Mouse (Mus musculus): ENCODE measurements at regions not wholly inside any gene's neighbourhood (a gene's known extent, or its start where the extent isn't known, plus 50 kb on each side); places are given as distances from the start of the nearest gene placed in this dataset.

GRCm38 (mm10) chr9:116361092-116361491, 185.9 kb upstream of the Tgfbr2 start:
- Histone ChIP-seq H3K27me3 (replicated peaks) (no peaks in the 10 kb centered on the region), H3K4me3 (replicated peaks in 1 of 3; ENCODE audit: low read depth in 2 of 3, low read length in 2 of 3, poor library complexity in 1 of 3) (no peak overlapping the region), H3K9ac (ENCODE audit: insufficient read depth, low read depth) (no peak overlapping the region), H3K9me3 (replicated peaks; ENCODE audit: low read length) (peaks cover 11% of the 10 kb centered on the region), H3K4me1 (ENCODE audit: control insufficient read depth in 1 of 2, insufficient read depth in 2 of 2) (peaks cover 8 to 23% of the 10 kb centered on the region in 2 experiments), H3K79me2 (replicated peaks; ENCODE audit: control insufficient read depth, extremely low read depth, insufficient read depth, poor library complexity, severe bottlenecking) (no peaks in the 10 kb centered on the region), H3K36me3 (replicated peaks in 1 of 2; ENCODE audit: control insufficient read depth in 1 of 2, insufficient read depth in 1 of 2, low read length in 1 of 2) (no peaks in the 10 kb centered on the region), H3K27ac (ENCODE audit: insufficient read depth, low read depth) (no peak overlapping the region), H3K4me2 (ENCODE audit: insufficient read depth, low read depth, poor library complexity, severe bottlenecking) (no peak overlapping the region)
- DNase-seq (ENCODE audit: extremely low read depth): no peak
- in situ Hi-C loops (cut with MboI; ENCODE audit: low pct_ligation_motif_present, low pct_unique_long_range_greater_than_20kb, low sequenced_read_pairs): no loop called here
- dilution Hi-C loops (cut with MboI; ENCODE audit: extremely low pct_ligation_motif_present, extremely low pct_unique_long_range_greater_than_20kb, low sequenced_read_pairs): no loop called here
- no peak for TF ChIP-seq E2F4 (IDR thresholded peaks at IDR 0.05; ENCODE audit: insufficient replicate concordance, low read depth, low read length)
- no peak for TF ChIP-seq POLR2A (IDR thresholded peaks at IDR 0.05; ENCODE audit: low read depth, low read length)
- TF ChIP-seq JUN (IDR thresholded peaks at IDR 0.05; ENCODE audit: insufficient read depth, low read depth, low read length): no peak
- TF ChIP-seq SIN3A (IDR thresholded peaks at IDR 0.05; ENCODE audit: low read length): no peak
- no peak for TF ChIP-seq MYC (IDR thresholded peaks at IDR 0.05; ENCODE audit: low read depth, low read length)

- dilution Hi-C loops (cut with MboI; ENCODE audit: extremely low pct_ligation_motif_present, extremely low pct_unique_long_range_greater_than_20kb, low sequenced_read_pairs): no loop called here
These were observed 179.0 kb upstream of the Tgfbr2 start for GRCm38 (mm10) chr9:116354056-116354732.

GRCm38 (mm10) chr9:116352801-116353494, 177.8 kb upstream of the Tgfbr2 start:
- no peak overlapping the region for H3K27ac ChIP-seq (ENCODE audit: insufficient read depth, low read depth)
- TF ChIP-seq NRF1 (IDR thresholded peaks at IDR 0.05; ENCODE audit: low read depth, low read length) (no peak), ZNF384 (IDR thresholded peaks at IDR 0.05; ENCODE audit: low read depth, low read length) (no peak), JUN (IDR thresholded peaks at IDR 0.05; ENCODE audit: insufficient read depth, low read depth, low read length) (no peak), MEF2A (IDR thresholded peaks at IDR 0.05; ENCODE audit: borderline replicate concordance, low read depth, low read length) (no peak), IRF4 (IDR thresholded peaks at IDR 0.05; ENCODE audit: low read depth, low read length) (no peak), E2F4 (IDR thresholded peaks at IDR 0.05; ENCODE audit: insufficient replicate concordance, low read depth, low read length) (no peak), HCFC1 (IDR thresholded peaks at IDR 0.05; ENCODE audit: low read depth, low read length) (no peak), CHD1 (IDR thresholded peaks at IDR 0.05; ENCODE audit: low read depth, low read length) (no peak), ZC3H11A (IDR thresholded peaks at IDR 0.05; ENCODE audit: low read depth, low read length) (no peak), MAFK (IDR thresholded peaks at IDR 0.05; ENCODE audit: insufficient replicate concordance, low read length) (no peak), KAT2A (IDR thresholded peaks at IDR 0.05; ENCODE audit: insufficient replicate concordance, low read length) (no peak), BHLHE40 (IDR thresholded peaks at IDR 0.05; ENCODE audit: low read depth, low read length) (no peak), ETS1 (conservative IDR thresholded peaks at IDR 0.05; ENCODE audit: low read depth, low read length) (no peak), MYC (IDR thresholded peaks at IDR 0.05; ENCODE audit: low read depth, low read length) (no peak), SMC3 (IDR thresholded peaks at IDR 0.05; ENCODE audit: low read depth, low read length) (no peak), ZKSCAN1 (IDR thresholded peaks at IDR 0.05; ENCODE audit: borderline replicate concordance, low read depth, low read length) (no peak), ZMIZ1 (IDR thresholded peaks at IDR 0.05; ENCODE audit: low read depth, low read length) (no peak), CTCF (conservative IDR thresholded peaks at IDR 0.05 in 1 of 2, IDR thresholded peaks at IDR 0.05 in 1 of 2; ENCODE audit: low read depth in 2 of 2, low read length in 2 of 2) (no peak)
- no peak for DNase-seq (ENCODE audit: extremely low read depth)
- in situ Hi-C loops (cut with MboI; ENCODE audit: low pct_ligation_motif_present, low pct_unique_long_range_greater_than_20kb, low sequenced_read_pairs): no loop called here
- no peaks in the 10 kb centered on the region for H3K36me3 ChIP-seq (replicated peaks in 1 of 2; ENCODE audit: control insufficient read depth in 1 of 2, insufficient read depth in 1 of 2, low read length in 1 of 2)
- H3K9ac ChIP-seq (ENCODE audit: insufficient read depth, low read depth): no peak overlapping the region
- H3K4me3 ChIP-seq (replicated peaks in 1 of 3; ENCODE audit: low read depth in 2 of 3, low read length in 2 of 3, poor library complexity in 1 of 3): no peak overlapping the region
- H3K27me3 ChIP-seq (replicated peaks): no peaks in the 10 kb centered on the region
- dilution Hi-C loops (cut with MboI; ENCODE audit: extremely low pct_ligation_motif_present, extremely low pct_unique_long_range_greater_than_20kb, low sequenced_read_pairs): no loop called here
- no peaks in the 10 kb centered on the region for H3K79me2 ChIP-seq (replicated peaks; ENCODE audit: control insufficient read depth, extremely low read depth, insufficient read depth, poor library complexity, severe bottlenecking)
- H3K4me1 ChIP-seq (ENCODE audit: control insufficient read depth in 1 of 2, insufficient read depth in 2 of 2): no peaks in the 10 kb centered on the region
- H3K4me2 ChIP-seq (ENCODE audit: insufficient read depth, low read depth, poor library complexity, severe bottlenecking): no peak overlapping the region
- H3K9me3 ChIP-seq (replicated peaks; ENCODE audit: low read length): peaks cover 4% of the 10 kb centered on the region

More at GRCm38 (mm10) chr9:116354056-116354732, 179.0 kb upstream of the Tgfbr2 start:
- DNase-seq (ENCODE audit: extremely low read depth): no peak
- TF ChIP-seq BHLHE40 (IDR thresholded peaks at IDR 0.05; ENCODE audit: low read depth, low read length): no peak
- TF ChIP-seq JUND (conservative IDR thresholded peaks at IDR 0.05; ENCODE audit: low read depth, low read length): no peak
- TF ChIP-seq MAFK (IDR thresholded peaks at IDR 0.05; ENCODE audit: insufficient replicate concordance, low read length): no peak
- Histone ChIP-seq H3K27ac (ENCODE audit: insufficient read depth, low read depth) (no peak overlapping the region), H3K4me2 (ENCODE audit: insufficient read depth, low read depth, poor library complexity, severe bottlenecking) (no peak overlapping the region), H3K4me3 (replicated peaks in 1 of 3; ENCODE audit: low read depth in 2 of 3, low read length in 2 of 3, poor library complexity in 1 of 3) (no peak overlapping the region), H3K4me1 (ENCODE audit: control insufficient read depth in 1 of 2, insufficient read depth in 2 of 2) (no peaks in the 10 kb centered on the region), H3K27me3 (replicated peaks) (no peaks in the 10 kb centered on the region), H3K36me3 (replicated peaks in 1 of 2; ENCODE audit: control insufficient read depth in 1 of 2, insufficient read depth in 1 of 2, low read length in 1 of 2) (no peaks in the 10 kb centered on the region), H3K9me3 (replicated peaks; ENCODE audit: low read length) (peaks cover 4% of the 10 kb centered on the region), H3K9ac (ENCODE audit: insufficient read depth, low read depth) (no peak overlapping the region), H3K79me2 (replicated peaks; ENCODE audit: control insufficient read depth, extremely low read depth, insufficient read depth, poor library complexity, severe bottlenecking) (no peaks in the 10 kb centered on the region)
- in situ Hi-C loops (cut with MboI; ENCODE audit: low pct_ligation_motif_present, low pct_unique_long_range_greater_than_20kb, low sequenced_read_pairs): no loop called here
